Mouse (Mus musculus) CH12.LX (cell line): Measurements from ENCODE around the gene Tcte1. TPM values are rescaled to one million over a fixed set of nuclear protein-coding genes. Genes with fewer than 3 reads are reported as not detected.

Experiments used
- DNase-seq: peaks from one replicate; pipeline ENCODE4 v3.0.0-alpha.2; 2013; ENCODE audit errors: extremely low read depth
- H3K27ac ChIP-seq: 2 replicates; pipeline ENCODE4 v1.5.1; 2012; ENCODE audit warnings: low read depth, mild to moderate bottlenecking, control low read depth, moderate library complexity; ENCODE audit not compliant: insufficient read depth
- H3K27me3 ChIP-seq: replicated peaks from 2 replicates; pipeline ENCODE3; 2012; ENCODE audit warnings: inconsistent platforms
- H3K36me3 ChIP-seq, 2 experiments: replicated peaks in 1 of 2; 2 replicates each; pipeline versions ENCODE3 to v1.6.1; 2012; ENCODE audit warnings: inconsistent platforms in 1 of 2, low read length in 1 of 2, mild to moderate bottlenecking in 1 of 2, mixed read lengths in 1 of 2, moderate library complexity in 1 of 2; ENCODE audit not compliant: control insufficient read depth in 1 of 2, insufficient read depth in 1 of 2
- H3K4me1 ChIP-seq, 2 experiments: 2 replicates each; pipeline ENCODE4 v1.6.1; 2012; ENCODE audit warnings: inconsistent platforms in 1 of 2, moderate library complexity in 1 of 2; ENCODE audit not compliant: insufficient read depth in 2 of 2, control insufficient read depth in 1 of 2
- H3K4me2 ChIP-seq: 2 replicates; pipeline ENCODE4 v1.6.1; 2012; ENCODE audit warnings: low read depth, mild to moderate bottlenecking, control low read depth; ENCODE audit not compliant: poor library complexity, insufficient read depth, severe bottlenecking
- H3K4me3 ChIP-seq, 3 experiments: fragments of 150-350 bp in 1 of 3; sonication (generic) in 1 of 3; replicated peaks in 1 of 3; 2 replicates each; pipeline versions ENCODE3 to v1.5.1; 2011 to 2012; ENCODE audit warnings: low read depth in 2 of 3, low read length in 2 of 3, mild to moderate bottlenecking in 2 of 3, moderate library complexity in 2 of 3, control low read depth in 1 of 3, improper control_type of control experiment in 1 of 3, inconsistent platforms in 1 of 3, mixed read lengths in 1 of 3; ENCODE audit not compliant: poor library complexity in 1 of 3
- H3K79me2 ChIP-seq: replicated peaks from 2 replicates; pipeline ENCODE4 v1.6.1; 2012; ENCODE audit warnings: mild to moderate bottlenecking, moderate library complexity; ENCODE audit not compliant: control insufficient read depth, poor library complexity, insufficient read depth, severe bottlenecking; ENCODE audit errors: extremely low read depth
- H3K9ac ChIP-seq: 2 replicates; pipeline ENCODE4 v1.6.1; 2012; ENCODE audit warnings: low read depth, mild to moderate bottlenecking, control low read depth, moderate library complexity; ENCODE audit not compliant: insufficient read depth
- H3K9me3 ChIP-seq: replicated peaks from 2 replicates; pipeline ENCODE3; 2012; ENCODE audit warnings: low read length, inconsistent platforms, mixed read lengths
- BHLHE40 ChIP-seq: IDR thresholded peaks from 2 replicates; pipeline ENCODE4 v1.6.1; 2011; ENCODE audit warnings: mild to moderate bottlenecking, low read depth, low read length, improper control_type of control experiment
- CHD1 ChIP-seq: IDR thresholded peaks from 2 replicates; pipeline ENCODE4 v1.6.1; 2012; ENCODE audit warnings: low read depth, low read length, improper control_type of control experiment, inconsistent platforms
- CHD2 ChIP-seq: IDR thresholded peaks from 2 replicates; pipeline ENCODE4 v1.6.1; 2011; ENCODE audit warnings: low read length, improper control_type of control experiment
- CTCF ChIP-seq, 2 experiments: IDR thresholded peaks in 1 of 2; conservative IDR thresholded peaks in 1 of 2; 2 replicates each; pipeline ENCODE4 v1.5.1; 2011 to 2012; ENCODE audit warnings: low read depth in 2 of 2, low read length in 2 of 2, improper control_type of control experiment in 1 of 2, inconsistent platforms in 1 of 2, mild to moderate bottlenecking in 1 of 2, moderate library complexity in 1 of 2
- ELF1 ChIP-seq: IDR thresholded peaks from 2 replicates; pipeline ENCODE4 v1.6.1; 2014; ENCODE audit warnings: low read depth, mild to moderate bottlenecking, inconsistent platforms, low read length, improper control_type of control experiment
- EP300 ChIP-seq: IDR thresholded peaks from 2 replicates; pipeline ENCODE4 v1.6.1; 2011; ENCODE audit warnings: low read length, improper control_type of control experiment
- ETS1 ChIP-seq: conservative IDR thresholded peaks from 2 replicates; pipeline ENCODE4 v1.6.1; 2012; ENCODE audit warnings: low read depth, mild to moderate bottlenecking, inconsistent platforms, low read length, improper control_type of control experiment, moderate library complexity
- HCFC1 ChIP-seq: IDR thresholded peaks from 2 replicates; pipeline ENCODE4 v1.6.1; 2012; ENCODE audit warnings: low read depth, mild to moderate bottlenecking, inconsistent platforms, low read length, improper control_type of control experiment
- IRF4 ChIP-seq: IDR thresholded peaks from 2 replicates; pipeline ENCODE4 v1.6.1; 2014; ENCODE audit warnings: low read depth, mild to moderate bottlenecking, inconsistent platforms, low read length, improper control_type of control experiment
- JUN ChIP-seq: IDR thresholded peaks from 2 replicates; pipeline ENCODE4 v1.6.1; 2011; ENCODE audit warnings: low read depth, mild to moderate bottlenecking, low read length, improper control_type of control experiment, moderate library complexity; ENCODE audit not compliant: insufficient read depth
- MAFK ChIP-seq: IDR thresholded peaks from 2 replicates; pipeline ENCODE4 v1.6.1; 2011; ENCODE audit warnings: low read length, improper control_type of control experiment; ENCODE audit not compliant: insufficient replicate concordance
- MAZ ChIP-seq: IDR thresholded peaks from 2 replicates; pipeline ENCODE4 v1.6.1; 2012; ENCODE audit warnings: low read depth, mild to moderate bottlenecking, inconsistent platforms, low read length, improper control_type of control experiment, moderate library complexity
- MEF2A ChIP-seq: IDR thresholded peaks from 2 replicates; pipeline ENCODE4 v1.6.1; 2014; ENCODE audit warnings: low read depth, mild to moderate bottlenecking, inconsistent platforms, low read length, improper control_type of control experiment, borderline replicate concordance
- NELFE ChIP-seq: IDR thresholded peaks from 2 replicates; pipeline ENCODE4 v1.6.1; 2011; ENCODE audit warnings: low read depth, low read length, improper control_type of control experiment
- NRF1 ChIP-seq: IDR thresholded peaks from 2 replicates; pipeline ENCODE4 v1.6.1; 2014; ENCODE audit warnings: low read depth, mild to moderate bottlenecking, inconsistent platforms, low read length, improper control_type of control experiment, moderate library complexity
- POLR2A ChIP-seq: IDR thresholded peaks from 2 replicates; pipeline ENCODE4 v1.6.1; 2011; ENCODE audit warnings: low read depth, mild to moderate bottlenecking, improper control_type of control experiment, low read length
- POLR2AphosphoS2 ChIP-seq: IDR thresholded peaks from 2 replicates; pipeline ENCODE4 v1.6.1; 2011; ENCODE audit warnings: low read depth, low read length, improper control_type of control experiment
- RAD21 ChIP-seq: IDR thresholded peaks from 2 replicates; pipeline ENCODE4 v1.6.1; 2011; ENCODE audit warnings: low read depth, mild to moderate bottlenecking, low read length, improper control_type of control experiment, moderate library complexity
- SIN3A ChIP-seq: IDR thresholded peaks from 2 replicates; pipeline ENCODE4 v1.6.1; 2012; ENCODE audit warnings: low read length, improper control_type of control experiment, inconsistent platforms
- TBP ChIP-seq: conservative IDR thresholded peaks from 2 replicates; pipeline ENCODE4 v1.6.1; 2011; ENCODE audit warnings: low read depth, low read length, improper control_type of control experiment
- TCF12 ChIP-seq: IDR thresholded peaks from 2 replicates; pipeline ENCODE4 v1.6.1; 2014; ENCODE audit warnings: low read depth, mild to moderate bottlenecking, inconsistent platforms, low read length, improper control_type of control experiment
- UBTF ChIP-seq: IDR thresholded peaks from 2 replicates; pipeline ENCODE4 v1.6.1; 2012; ENCODE audit warnings: low read depth, mild to moderate bottlenecking, inconsistent platforms, low read length, improper control_type of control experiment, moderate library complexity
- USF1 ChIP-seq: IDR thresholded peaks from 2 replicates; pipeline ENCODE4 v1.6.1; 2014; ENCODE audit warnings: low read depth, mild to moderate bottlenecking, inconsistent platforms, low read length, improper control_type of control experiment
- USF2 ChIP-seq: conservative IDR thresholded peaks from 2 replicates; pipeline ENCODE4 v1.6.1; 2011; ENCODE audit warnings: low read depth, low read length, improper control_type of control experiment
- ZC3H11A ChIP-seq: IDR thresholded peaks from 2 replicates; pipeline ENCODE4 v1.6.1; 2012; ENCODE audit warnings: low read depth, mild to moderate bottlenecking, inconsistent platforms, low read length, improper control_type of control experiment
- ZKSCAN1 ChIP-seq: IDR thresholded peaks from 2 replicates; pipeline ENCODE4 v1.6.1; 2012; ENCODE audit warnings: low read depth, inconsistent platforms, low read length, improper control_type of control experiment, borderline replicate concordance
- ZNF384 ChIP-seq: IDR thresholded peaks from 2 replicates; pipeline ENCODE4 v1.6.1; 2012; ENCODE audit warnings: low read depth, low read length, improper control_type of control experiment, inconsistent platforms
- dilution Hi-C: fragments of 300-500 bp; cut with MboI; formaldehyde crosslinking; loops from 2 replicates; pipeline ENCODE4 v1.14.3; 2020; ENCODE audit warnings: low sequenced_read_pairs; ENCODE audit not compliant: extremely low pct_unique_long_range_greater_than_20kb, extremely low pct_ligation_motif_present
- in situ Hi-C: fragments of 300-500 bp; cut with MboI; formaldehyde crosslinking; loops from 3 replicates; pipeline ENCODE4 v1.14.3; 2019; ENCODE audit warnings: low sequenced_read_pairs, low pct_ligation_motif_present, low pct_unique_long_range_greater_than_20kb, mixed read lengths
- polyA plus RNA-seq: library from polyadenylated mRNA; unstranded; fragments of >175 nt; gene quantifications from 2 replicates; pipeline ENCODE4 v1.2.1, GENCODE M21; 2012; ENCODE audit warnings: low read depth; ENCODE audit not compliant: insufficient read length
- total RNA-seq, 2 experiments: library from RNA; depleted of rRNA; stranded (reverse); fragments of 300-350 nt in 1 of 2; fragments of >200 nt in 1 of 2; gene quantifications; 2 replicates each; pipeline ENCODE4 v1.2.3; 2012 to 2014

Tcte1 gene
- total and polyA plus RNA-seq, 3 experiments = not detected

DNA sequence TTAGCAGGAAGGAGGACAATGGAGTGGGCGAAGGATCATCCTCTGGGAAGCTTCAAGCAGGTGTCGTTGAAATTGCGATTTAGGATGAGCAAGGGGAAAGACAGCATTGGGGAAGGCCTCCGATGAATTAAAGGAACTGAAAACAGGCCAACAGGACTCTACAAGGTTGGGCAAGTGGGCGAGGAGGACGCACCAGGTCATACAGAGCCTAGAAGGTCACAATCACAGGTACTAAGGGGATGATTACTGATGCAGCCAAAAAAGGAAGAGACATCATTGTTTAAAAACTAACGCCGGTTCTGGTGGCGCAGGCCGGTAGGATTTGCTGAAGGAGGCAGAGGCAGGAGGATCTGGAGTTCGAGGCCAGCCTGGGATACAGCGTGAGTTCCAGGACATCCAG is 40.0 kb downstream of the Tcte1 start:
- peak overlapping the region; percentile 17; the same call in 1 of the 2 replicates for H3K4me2 ChIP-seq
- peak overlapping the region in 1 of 3 experiments; percentile 14 for H3K4me3 ChIP-seq
- dilution Hi-C loops = no loop called here
- peaks cover 57 to 73% of the 10 kb centered on the region in 2 experiments for H3K36me3 ChIP-seq
- TF ChIP-seq EP300 (peak; percentile 36), USF1 (no peak), POLR2AphosphoS2 (peak; percentile 37; the same call in 1 of the 2 replicates), MEF2A (no peak), HCFC1 (no peak), ELF1 (0 out of 2 replicates have a peak, but pooled peaks have one; percentile 11), IRF4 (peak; percentile 76; the same call in 1 of the 2 replicates), JUN (no peak), NELFE (no peak; the same call in 1 of the 2 replicates), RAD21 (no peak), CHD2 (peak; percentile 36; the same call in 1 of the 2 replicates), CHD1 (no peak), ETS1 (peak; percentile 37), USF2 (0 out of 2 replicates have a peak, but pooled peaks have one; percentile 3), CTCF (conservative IDR thresholded peaks at IDR 0.05 in 1 of 2, IDR thresholded peaks at IDR 0.05 in 1 of 2; ENCODE audit: low read depth in 2 of 2, low read length in 2 of 2) (no peak), TCF12 (0 out of 2 replicates have a peak, but pooled peaks have one; percentile 4), TBP (no peak)
- TF ChIP-seq, all 38 proteins: peak for 8
- Histone ChIP-seq H3K9me3 (no peaks in the 10 kb centered on the region), H3K4me1 (peaks cover 34 to 60% of the 10 kb centered on the region in 2 experiments), H3K9ac (peak overlapping the region; percentile 39; the same call in 1 of the 2 replicates), H3K27ac (peak overlapping the region; percentile 98), H3K79me2 (peaks cover 34% of the 10 kb centered on the region), H3K27me3 (no peaks in the 10 kb centered on the region)
- no peak for DNase-seq
- in situ Hi-C loops = no loop called here

DNA sequence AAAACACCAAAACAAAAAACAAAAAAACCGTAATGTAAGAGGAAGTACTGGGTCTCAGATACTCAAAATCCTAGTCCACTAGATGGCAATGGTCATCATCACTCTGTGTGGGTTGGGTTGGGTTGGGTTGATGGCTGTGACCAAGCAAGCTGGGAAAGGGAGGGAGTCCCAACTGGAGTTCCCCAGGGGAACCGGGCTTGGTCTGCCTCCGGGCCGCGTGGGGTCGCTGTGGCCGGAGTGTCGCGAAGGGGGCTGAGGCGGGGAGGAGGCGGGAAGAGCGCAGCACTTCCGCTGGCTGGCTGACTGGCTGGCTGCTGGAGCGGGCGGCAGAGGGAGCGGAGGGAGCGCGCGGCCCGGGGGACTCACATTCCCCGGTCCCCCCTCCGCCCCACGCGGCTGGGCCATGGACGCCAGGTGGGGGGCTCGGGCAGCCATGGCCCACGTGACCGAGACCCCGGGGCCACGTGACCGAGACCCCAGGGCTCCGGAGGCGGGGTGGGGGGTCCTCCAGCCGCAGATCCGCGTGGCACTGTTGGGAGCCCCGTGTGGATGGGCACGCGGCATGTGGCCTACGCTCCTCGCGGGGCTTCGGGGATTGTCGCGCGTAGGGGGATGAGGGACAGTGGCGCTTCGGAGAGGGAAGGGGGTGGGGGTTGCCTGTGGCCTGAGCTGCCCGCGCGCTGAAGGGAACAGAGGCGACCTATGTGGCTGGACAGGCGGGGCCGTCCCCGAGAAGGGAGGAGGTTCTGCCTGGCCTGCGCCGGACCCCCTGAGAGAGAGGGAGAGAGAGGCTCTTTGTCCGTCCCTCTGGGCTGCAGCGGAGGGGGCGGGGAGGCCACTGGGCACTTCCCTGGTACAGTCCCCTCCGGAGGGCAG is 40.7 kb downstream of the Tcte1 start, which contains the start of gene Slc35b2:
Gene Slc35b2 (plus strand): TSS at position 220 of the 876 bp plus-strand sequence.
- peaks cover 33% of the 10 kb centered on the region for H3K79me2 ChIP-seq
- H3K9me3 ChIP-seq = no peaks in the 10 kb centered on the region
- DNase-seq = peak; percentile 85
- peak within 1 kb of the TSS; percentile 75 to 87 (median 80) for H3K4me3 ChIP-seq
- peak within 1 kb of the TSS; percentile 98 for H3K27ac ChIP-seq
- peak within 1 kb of the TSS; percentile 83 for H3K4me2 ChIP-seq
- peaks cover 39 to 67% of the 10 kb centered on the region in 2 experiments for H3K4me1 ChIP-seq
- dilution Hi-C loops = no loop called here
- peaks cover 57 to 73% of the 10 kb centered on the region in 2 experiments for H3K36me3 ChIP-seq
- peak within 1 kb of the TSS; percentile 89 for H3K9ac ChIP-seq
- no peaks in the 10 kb centered on the region for H3K27me3 ChIP-seq
- in situ Hi-C loops = no loop called here
- TF ChIP-seq ZNF384 (peak; percentile 90), UBTF (peak; percentile 90), CTCF (conservative IDR thresholded peaks at IDR 0.05 in 1 of 2, IDR thresholded peaks at IDR 0.05 in 1 of 2; ENCODE audit: low read depth in 2 of 2, low read length in 2 of 2) (peak in 1 of 2 experiments; percentile 85; a peak in 2 of 4 replicates), NRF1 (peak; percentile 31; the same call in 1 of the 2 replicates), POLR2AphosphoS2 (peak; percentile 94), IRF4 (peak; percentile 55; the same call in 1 of the 2 replicates), JUN (no peak), BHLHE40 (peak; percentile 96), USF1 (peak; percentile 93), SIN3A (peak; percentile 76), TBP (0 out of 2 replicates have a peak, but pooled peaks have one; percentile 7), ZC3H11A (no peak), POLR2A (peak; percentile 75), NELFE (peak; percentile 58; the same call in 1 of the 2 replicates), MAFK (0 out of 2 replicates have a peak, but pooled peaks have one; percentile 31), CHD2 (peak; percentile 68), MAZ (peak; percentile 95), ZKSCAN1 (no peak), CHD1 (no peak; the same call in 1 of the 2 replicates)
